Mouse (Mus musculus): Measurements from ENCODE around the gene Pcbp1.
A peak's percentile ranks its signal among the peaks of the same experiment; 100 is the strongest.

The Pcbp1 gene

GRCm38 (mm10) chr6:86523242-86523754, 2.8 kb downstream of the Pcbp1 start:
- no peak for DNase-seq

GRCm38 (mm10) chr6:86522001-86522911, 3.9 kb downstream of the Pcbp1 start:
- DNase-seq = peak; percentile 43

GRCm38 (mm10) chr6:86519767-86520345, 6.3 kb downstream of the Pcbp1 start:
- DNase-seq = no peak

- DNase-seq = no peak
These were observed 10.1 kb downstream of the Pcbp1 start for GRCm38 (mm10) chr6:86516021-86516420.

GRCm38 (mm10) chr6:86513296-86513695, 12.8 kb downstream of the Pcbp1 start:
- no peak for DNase-seq

GRCm38 (mm10) chr6:86510979-86511378, 15.1 kb downstream of the Pcbp1 start:
- DNase-seq = no peak

GRCm38 (mm10) chr6:86509866-86510200, 16.3 kb downstream of the Pcbp1 start:
- no peak for DNase-seq

GRCm38 (mm10) chr6:86509194-86509865, 16.8 kb downstream of the Pcbp1 start:
- no peak for DNase-seq

GRCm38 (mm10) chr6:86508736-86509135, 17.4 kb downstream of the Pcbp1 start:
- DNase-seq = no peak

GRCm38 (mm10) chr6:86507116-86507515, 19.0 kb downstream of the Pcbp1 start:
- DNase-seq = no peak

- no peak for DNase-seq
These were observed 19.8 kb downstream of the Pcbp1 start for GRCm38 (mm10) chr6:86506309-86506708.

GRCm38 (mm10) chr6:86505671-86506070, 20.4 kb downstream of the Pcbp1 start:
- no peak for DNase-seq

- DNase-seq = no peak
These were observed 22.6 kb downstream of the Pcbp1 start for GRCm38 (mm10) chr6:86503513-86503912.

- no peak for DNase-seq
These were observed 26.5 kb downstream of the Pcbp1 start for GRCm38 (mm10) chr6:86499571-86500109.

GRCm38 (mm10) chr6:86497942-86498732, 28.0 kb downstream of the Pcbp1 start:
- DNase-seq = no peak

GRCm38 (mm10) chr6:86497071-86497815, 28.9 kb downstream of the Pcbp1 start:
- DNase-seq = no peak

GRCm38 (mm10) chr6:86496585-86496984, 29.5 kb downstream of the Pcbp1 start:
- no peak for DNase-seq

- no peak for DNase-seq
These were observed 30.0 kb downstream of the Pcbp1 start for GRCm38 (mm10) chr6:86496127-86496526.

GRCm38 (mm10) chr6:86495661-86496060, 30.5 kb downstream of the Pcbp1 start:
- no peak for DNase-seq

GRCm38 (mm10) chr6:86494767-86495166, 31.4 kb downstream of the Pcbp1 start:
- DNase-seq = no peak

- no peak for DNase-seq
These were observed 32.5 kb downstream of the Pcbp1 start for GRCm38 (mm10) chr6:86493469-86494263.
